Mouse (Mus musculus) embryo, embryonic 9.5 days (tissue): Measurements from ENCODE around the gene Zfp568.

Experiments
- DNase-seq: peaks from one replicate; pipeline ENCODE4 v3.0.0-alpha.2; 2017; ENCODE audit errors: extremely low spot score

Gene Zfp568

GRCm38 (mm10) chr7:30053591-30053990, 69.8 kb downstream of the Zfp568 start:
- DNase-seq, result peak; percentile 24

DNA sequence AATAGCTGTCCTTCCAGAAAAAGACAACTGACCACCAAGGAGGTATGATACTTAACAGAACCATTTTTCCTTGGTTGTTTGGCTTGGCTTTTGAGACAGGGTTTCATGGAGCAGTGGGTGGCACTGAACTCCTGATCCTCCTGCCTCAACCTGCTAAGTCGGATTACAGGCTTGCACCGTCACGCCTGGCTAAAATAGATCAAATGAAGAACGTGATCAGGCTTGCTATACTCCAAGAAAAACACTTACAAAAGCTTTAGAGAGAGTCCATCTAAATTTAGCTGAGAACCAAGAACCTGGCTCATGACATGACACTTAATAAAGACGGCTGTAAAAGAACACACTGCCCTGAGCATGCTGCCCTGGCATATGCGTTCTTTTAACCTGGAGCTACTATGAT, 76.6 kb downstream of the Zfp568 start:
- DNase-seq, result no peak

DNA sequence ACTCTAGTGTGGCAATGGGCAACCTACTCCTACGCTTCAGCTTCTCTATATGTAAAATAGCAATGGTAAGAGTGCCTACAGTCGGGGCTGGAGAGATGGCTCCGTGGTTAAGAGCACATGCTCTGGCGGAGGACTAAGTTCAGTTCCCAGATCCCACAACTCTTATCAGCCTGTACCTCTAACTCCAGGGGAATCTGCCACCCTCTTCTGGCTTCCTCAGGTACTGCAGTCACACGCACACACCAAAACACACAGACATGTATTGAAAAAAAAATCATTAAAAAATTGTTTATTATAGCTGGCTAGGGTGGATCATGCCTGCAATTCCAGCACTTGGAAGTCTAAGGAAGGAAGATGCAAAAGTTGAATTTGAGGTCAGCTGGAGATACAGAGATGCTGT, 78.7 kb downstream of the Zfp568 start:
- no peak for DNase-seq

DNA sequence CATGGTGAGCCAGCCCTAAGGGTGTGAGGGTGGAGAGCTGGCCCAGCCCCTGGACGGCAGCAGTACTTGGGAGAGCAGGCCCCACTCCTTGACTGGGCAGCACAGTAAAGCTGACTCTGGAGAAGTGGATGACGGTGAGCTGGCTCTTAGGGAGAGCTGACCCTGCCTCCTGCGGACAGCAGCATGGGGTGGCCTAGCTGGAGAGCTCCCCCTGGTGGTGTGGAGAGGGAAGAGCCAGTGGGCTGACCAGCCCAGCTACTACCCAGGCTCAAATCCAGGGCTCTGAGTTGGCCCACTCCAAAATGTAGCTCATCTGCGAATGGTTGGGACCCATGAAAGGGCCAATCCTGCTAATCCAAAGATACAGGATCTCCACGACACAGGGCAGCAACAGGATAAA, 80.9 kb downstream of the Zfp568 start:
- DNase-seq, result no peak

DNA sequence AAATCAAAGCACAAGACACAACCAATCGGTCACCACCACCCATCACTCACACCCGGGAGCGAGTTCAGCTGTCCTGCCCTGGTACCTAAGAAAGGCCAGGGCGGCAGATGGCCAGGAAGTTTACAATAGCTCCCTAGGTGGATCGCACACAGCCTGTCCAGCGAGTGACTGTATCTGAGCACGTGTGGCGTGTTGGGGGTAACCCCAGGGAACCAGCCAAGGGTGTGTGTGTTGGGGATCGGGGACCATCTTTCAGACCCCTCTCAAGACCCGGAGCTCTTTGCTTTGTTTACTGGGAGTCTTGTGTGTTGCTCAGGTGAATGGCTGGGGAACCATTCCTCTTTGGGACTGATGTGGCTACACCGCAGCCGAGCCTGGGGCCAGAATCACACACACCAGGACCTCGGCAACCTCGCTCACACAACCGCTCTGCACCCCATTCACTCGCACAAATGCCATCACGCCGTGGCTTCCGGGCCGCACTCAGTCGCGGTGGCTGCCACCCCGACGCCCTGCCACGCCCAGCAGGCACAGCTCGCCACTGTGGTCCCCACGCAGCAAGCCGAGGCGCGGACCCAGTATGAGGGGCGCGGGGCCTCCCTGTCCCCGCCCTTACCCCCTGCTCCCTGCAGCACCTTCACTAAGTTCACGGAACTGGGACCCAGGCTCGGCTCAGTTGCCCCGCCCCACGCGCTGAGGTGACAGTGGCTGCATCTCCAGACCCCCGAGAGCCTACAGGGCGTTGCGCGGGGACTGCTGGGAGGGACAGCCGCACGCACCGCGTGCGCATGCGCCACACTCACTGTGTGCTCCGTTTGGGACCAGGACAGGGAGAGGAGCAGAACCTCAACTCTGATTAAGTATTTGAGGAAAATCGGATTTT, 88.6 kb downstream of the Zfp568 start, which contains the start of gene Zfp82:
Gene Zfp82, minus strand, starts transcription at position 755 of the 883 bp plus-strand sequence.
- DNase-seq, result peak; percentile 86
